Mouse (Mus musculus) heart, embryonic 10.5 days (tissue): ENCODE measurements at regions not wholly inside any gene's neighbourhood (a gene's known extent, or its start where the extent isn't known, plus 50 kb on each side); places are given as distances from the start of the nearest gene placed in this dataset.
"Not testable (repeated sequence)": the region's sequence is repeated elsewhere in the genome, so short reads cannot be mapped to it uniquely, and the experiment has no call there.

Experiments
- DNase-seq: peaks from one replicate; pipeline ENCODE4 v3.0.0-alpha.2; 2017; ENCODE audit warnings: low spot score
- H3K27ac ChIP-seq: fragments of 300-500 bp; sonication (generic); 2 replicates; pipeline ENCODE4 v1.5.1; 2016; ENCODE audit warnings: mild to moderate bottlenecking
- H3K27me3 ChIP-seq: fragments of 300-500 bp; sonication (generic); 2 replicates; pipeline ENCODE4 v1.6.1; 2016; ENCODE audit warnings: mild to moderate bottlenecking; ENCODE audit not compliant: poor library complexity, insufficient read depth, severe bottlenecking
- H3K36me3 ChIP-seq: fragments of 300-500 bp; sonication (generic); 2 replicates; pipeline ENCODE4 v1.6.1; 2016; ENCODE audit warnings: mild to moderate bottlenecking, moderate library complexity
- H3K4me1 ChIP-seq: fragments of 300-500 bp; sonication (generic); 2 replicates; pipeline ENCODE4 v1.6.1; 2016; ENCODE audit warnings: mild to moderate bottlenecking
- H3K4me3 ChIP-seq: fragments of 300-500 bp; sonication (generic); 2 replicates; pipeline ENCODE4 v1.5.1; 2016; ENCODE audit warnings: mild to moderate bottlenecking, moderate library complexity
- H3K9me3 ChIP-seq: fragments of 300-500 bp; sonication (generic); 2 replicates; pipeline ENCODE4 v1.6.1; 2016; ENCODE audit warnings: mild to moderate bottlenecking, moderate library complexity
- WGBS: fragments of 180-500 bp; shearing (Covaris S2); methylation state at CpG from one replicate; pipeline ENCODE4 v1.1.7; 2016; 5-methylcytosine and 5-hydroxymethylcytosine counted together

DNA sequence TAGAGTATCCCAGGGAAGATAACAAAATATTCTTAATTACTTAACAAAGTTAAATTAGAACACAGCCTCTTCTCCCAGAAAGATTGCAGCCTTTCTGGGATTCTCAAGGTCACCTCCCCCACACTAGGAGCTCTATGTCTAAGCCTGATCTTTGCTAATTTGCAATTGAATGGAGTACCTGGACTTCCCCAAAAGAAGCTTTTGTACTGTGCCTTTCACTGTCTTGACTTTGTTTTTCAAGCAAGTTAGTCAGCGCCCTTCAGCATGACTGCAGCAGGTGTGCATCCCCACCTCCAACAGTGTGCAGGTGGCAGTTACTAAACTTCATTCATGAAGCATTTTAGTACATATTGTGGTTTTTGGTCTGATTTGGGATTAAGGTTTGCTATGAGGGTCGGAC, 185.4 kb upstream of the Phyhipl start:
- DNase-seq, H3K9me3 ChIP-seq, H3K27ac ChIP-seq, H3K4me3 ChIP-seq, H3K27me3 ChIP-seq, H3K36me3 ChIP-seq, H3K4me1 ChIP-seq: not testable (repeated sequence)
- 85% methylated on average over 2 of the region's 2 CpGs for WGBS

- 85% methylated on average over 4 of the region's 4 CpGs for WGBS
These were observed 182.4 kb upstream of the Phyhipl start for GRCm38 (mm10) chr10:70838147-70838546.

GRCm38 (mm10) chr10:70837326-70837725, 181.6 kb upstream of the Phyhipl start:
- no peak overlapping the region for H3K27ac ChIP-seq
- no peak overlapping the region for H3K4me3 ChIP-seq
- H3K9me3 ChIP-seq: no peaks in the 10 kb centered on the region; the same call in 1 of the 2 replicates
- DNase-seq: no peak
- H3K4me1 ChIP-seq: no peaks in the 10 kb centered on the region
- no peaks in the 10 kb centered on the region for H3K36me3 ChIP-seq
- WGBS: 79% methylated on average over 6 of the region's 6 CpGs
- no peaks in the 10 kb centered on the region for H3K27me3 ChIP-seq

More at GRCm38 (mm10) chr10:70838147-70838546, 182.4 kb upstream of the Phyhipl start:
- Histone ChIP-seq H3K4me3 (no peak overlapping the region), H3K27ac (no peak overlapping the region), H3K36me3 (no peaks in the 10 kb centered on the region), H3K9me3 (no peaks in the 10 kb centered on the region; the same call in 1 of the 2 replicates), H3K27me3 (no peaks in the 10 kb centered on the region), H3K4me1 (no peaks in the 10 kb centered on the region)
- no peak for DNase-seq

DNA sequence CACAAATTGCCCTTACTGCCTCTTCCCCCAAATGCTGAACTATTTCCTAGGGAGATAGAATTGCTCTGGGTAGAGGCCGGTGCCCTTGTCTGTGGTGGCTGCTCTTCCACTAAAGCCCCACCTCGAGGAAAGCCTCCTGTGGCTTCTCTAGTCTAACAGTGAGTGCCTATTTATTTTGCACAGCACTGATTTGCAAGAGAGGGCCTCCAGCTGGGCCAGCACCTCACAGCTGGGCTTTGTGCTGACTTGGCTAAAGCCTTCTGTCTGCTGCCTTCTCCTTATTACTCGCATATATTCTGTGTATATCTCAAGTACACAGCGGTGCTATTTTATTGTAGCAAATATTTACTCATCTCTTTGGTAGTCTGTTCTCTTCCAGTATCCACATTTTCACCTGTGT, 176.9 kb upstream of the Phyhipl start:
- H3K36me3 ChIP-seq: no peaks in the 10 kb centered on the region
- no peak overlapping the region for H3K27ac ChIP-seq
- no peaks in the 10 kb centered on the region for H3K4me1 ChIP-seq
- H3K27me3 ChIP-seq: no peaks in the 10 kb centered on the region
- no peaks in the 10 kb centered on the region for H3K9me3 ChIP-seq
- WGBS: 57% methylated on average over 4 of the region's 4 CpGs
- DNase-seq: no peak
- H3K4me3 ChIP-seq: no peak overlapping the region

DNA sequence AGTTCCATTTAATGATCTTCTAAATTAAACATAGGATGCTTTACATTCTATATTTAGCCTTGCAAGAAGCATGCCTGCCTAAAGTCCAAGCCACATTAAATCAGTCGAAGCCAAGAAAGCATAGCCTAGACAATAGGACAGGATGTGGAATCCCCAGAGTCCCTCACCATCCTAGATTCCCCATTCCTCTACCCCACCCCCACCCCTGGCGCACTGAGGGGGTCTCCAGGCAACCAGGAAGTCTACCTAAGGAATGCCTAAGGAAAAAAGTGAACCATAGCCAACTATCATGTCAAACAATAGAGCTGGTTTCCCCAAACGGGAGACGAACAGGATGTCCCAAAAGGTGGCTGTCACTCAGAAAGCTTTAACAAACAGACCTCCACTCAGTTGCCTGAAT, 172.5 kb upstream of the Phyhipl start:
- H3K27me3 ChIP-seq: no peaks in the 10 kb centered on the region
- no peak overlapping the region for H3K4me3 ChIP-seq
- H3K9me3 ChIP-seq: no peaks in the 10 kb centered on the region
- 55% methylated on average over 4 of the region's 4 CpGs for WGBS
- DNase-seq: no peak
- H3K36me3 ChIP-seq: no peaks in the 10 kb centered on the region
- no peak overlapping the region for H3K27ac ChIP-seq
- no peaks in the 10 kb centered on the region for H3K4me1 ChIP-seq

DNA sequence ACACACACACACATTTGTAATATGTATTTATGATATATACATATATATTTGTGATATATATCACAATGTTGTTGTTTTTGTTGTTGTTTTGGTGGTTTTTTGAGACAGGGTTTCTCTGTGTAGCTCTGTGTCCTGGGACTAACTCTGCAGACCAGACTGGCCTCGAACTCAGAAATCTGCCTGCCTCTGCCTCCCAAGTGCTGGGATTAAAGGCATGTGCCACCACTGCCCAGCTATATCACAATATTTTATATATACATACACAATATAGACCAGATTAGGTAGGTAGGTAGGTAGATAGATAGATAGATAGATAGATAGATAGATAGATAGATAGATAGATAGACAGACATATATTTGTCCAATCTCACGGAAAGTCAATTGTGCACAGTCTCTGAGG, 171.8 kb upstream of the Phyhipl start:
- 87% methylated on average over 2 of the region's 2 CpGs for WGBS
- not testable (repeated sequence) for H3K36me3 ChIP-seq, H3K27ac ChIP-seq, H3K9me3 ChIP-seq, H3K4me1 ChIP-seq, DNase-seq, H3K4me3 ChIP-seq, H3K27me3 ChIP-seq

DNA sequence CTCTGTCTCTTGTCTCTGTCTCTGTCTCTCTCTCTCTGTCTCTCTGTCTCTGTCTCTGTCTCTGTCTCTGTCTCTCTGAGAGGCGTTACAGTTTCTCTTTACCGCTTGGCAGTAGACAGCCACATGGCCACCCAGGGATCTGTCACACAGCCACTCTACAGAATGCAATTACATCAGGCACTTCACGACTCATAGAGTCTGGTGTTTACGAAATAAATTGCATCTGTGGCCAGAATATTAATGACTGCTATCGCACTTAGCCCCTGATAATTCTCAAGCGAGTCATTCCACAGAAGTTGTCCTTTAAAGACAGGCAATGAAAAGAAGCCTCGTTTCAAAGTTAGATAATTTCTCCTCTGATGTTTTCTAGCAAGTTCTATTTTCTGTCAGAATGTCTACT, 170.9 kb upstream of the Phyhipl start:
- DNase-seq: no peak
- Histone ChIP-seq H3K27ac (no peak overlapping the region), H3K27me3 (no peaks in the 10 kb centered on the region), H3K4me3 (no peak overlapping the region), H3K36me3 (no peaks in the 10 kb centered on the region), H3K4me1 (no peaks in the 10 kb centered on the region), H3K9me3 (no peaks in the 10 kb centered on the region)
- 82% methylated on average over 7 of the region's 7 CpGs for WGBS

DNA sequence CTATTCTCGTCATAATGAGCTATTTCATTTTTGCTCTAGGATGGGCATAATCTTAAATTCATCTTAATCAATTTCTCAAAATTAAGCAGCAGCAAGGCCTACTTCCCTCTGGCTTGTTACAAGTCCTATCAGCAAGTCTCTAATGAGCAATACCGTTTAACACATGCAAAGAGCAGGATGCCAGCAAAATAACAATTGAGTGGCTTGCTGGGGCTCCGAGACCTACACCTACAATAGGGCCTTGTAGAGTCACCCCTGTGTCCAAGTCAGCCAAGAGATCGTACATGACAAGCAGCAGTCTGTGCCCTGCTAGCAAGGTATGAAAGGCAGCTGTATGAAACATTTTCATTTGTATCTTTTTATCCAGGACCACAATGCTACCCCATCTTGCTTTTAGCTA, 169.7 kb upstream of the Phyhipl start:
- Histone ChIP-seq H3K9me3 (no peaks in the 10 kb centered on the region), H3K27ac (no peak overlapping the region), H3K4me3 (no peak overlapping the region), H3K27me3 (no peaks in the 10 kb centered on the region), H3K4me1 (no peaks in the 10 kb centered on the region), H3K36me3 (no peaks in the 10 kb centered on the region)
- WGBS: 74% methylated on average over 4 of the region's 4 CpGs
- DNase-seq: no peak

DNA sequence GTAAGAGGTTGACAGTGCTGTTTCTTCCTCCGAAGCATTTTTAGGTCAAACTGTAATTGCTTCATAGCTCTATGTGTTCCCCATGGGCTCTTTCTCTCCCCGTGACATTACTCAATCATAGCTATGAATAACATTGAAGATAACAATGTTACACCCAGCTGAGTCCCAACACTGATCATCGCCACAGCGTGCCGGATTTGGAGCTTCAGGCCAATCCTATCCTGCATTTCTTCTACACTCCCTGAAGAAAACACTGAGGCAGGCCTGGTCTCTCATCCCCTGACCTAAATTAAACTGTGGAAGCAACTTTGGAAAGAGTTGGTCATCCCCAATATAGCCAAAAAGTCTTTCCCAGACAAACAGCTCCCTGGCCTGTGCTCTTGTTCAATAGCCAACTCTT, 168.7 kb upstream of the Phyhipl start:
- DNase-seq: no peak
- Histone ChIP-seq H3K4me3 (no peak overlapping the region), H3K9me3 (no peaks in the 10 kb centered on the region), H3K36me3 (no peaks in the 10 kb centered on the region), H3K27ac (no peak overlapping the region), H3K27me3 (no peaks in the 10 kb centered on the region), H3K4me1 (no peaks in the 10 kb centered on the region)
- 83% methylated on average over 5 of the region's 5 CpGs for WGBS

DNA sequence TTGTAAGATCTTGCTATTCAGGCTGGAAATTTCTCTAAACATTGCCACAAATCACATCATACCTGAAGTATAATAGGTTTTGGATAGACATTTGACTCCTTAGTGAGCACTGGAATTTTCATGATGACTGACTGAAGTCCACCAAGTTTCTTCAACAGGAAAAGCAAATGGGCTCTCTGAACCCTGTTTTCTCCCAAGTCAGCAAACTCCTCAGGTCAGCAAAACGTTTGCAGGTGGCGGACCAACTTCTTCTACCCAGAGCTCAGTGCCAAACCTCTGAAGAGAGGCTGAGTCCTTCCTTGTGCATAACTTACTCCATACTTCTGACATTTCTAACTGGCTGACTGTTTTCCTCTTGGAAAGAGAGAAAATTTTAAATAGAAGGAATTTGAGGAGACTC, 164.2 kb upstream of the Phyhipl start:
- Histone ChIP-seq H3K27me3 (no peaks in the 10 kb centered on the region), H3K9me3 (no peaks in the 10 kb centered on the region), H3K36me3 (no peaks in the 10 kb centered on the region), H3K4me3 (no peak overlapping the region), H3K27ac (no peak overlapping the region), H3K4me1 (no peaks in the 10 kb centered on the region)
- 77% methylated on average over 2 of the region's 2 CpGs for WGBS
- DNase-seq: no peak

GRCm38 (mm10) chr10:70814354-70815131, 158.8 kb upstream of the Phyhipl start:
- Histone ChIP-seq H3K4me1 (no peaks in the 10 kb centered on the region), H3K27me3 (no peaks in the 10 kb centered on the region), H3K4me3 (no peak overlapping the region), H3K36me3 (no peaks in the 10 kb centered on the region), H3K27ac (no peak overlapping the region), H3K9me3 (no peaks in the 10 kb centered on the region)
- WGBS: 66% methylated on average over 15 of the region's 15 CpGs
- no peak for DNase-seq

DNA sequence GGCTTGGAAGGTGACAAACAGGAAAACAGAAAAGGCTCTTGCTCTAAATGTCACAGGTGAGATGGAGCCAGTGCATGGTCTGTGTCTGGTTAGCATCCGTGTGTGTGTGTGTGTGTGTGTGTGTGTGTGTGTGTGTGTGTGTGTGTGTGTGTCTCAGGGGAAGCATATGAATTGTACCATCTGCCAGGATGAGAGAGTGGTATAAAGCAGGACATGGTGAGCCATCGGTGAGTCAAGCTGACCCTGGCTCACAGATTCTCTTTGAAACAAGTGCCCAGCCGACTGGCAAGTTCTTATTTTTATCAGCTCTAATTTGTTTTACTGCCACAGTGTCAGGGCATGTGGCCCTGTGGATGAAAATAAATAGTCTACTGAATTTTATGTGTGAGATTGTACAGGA, 153.6 kb upstream of the Phyhipl start:
- Histone ChIP-seq H3K4me3 (no peak overlapping the region), H3K27me3 (no peaks in the 10 kb centered on the region), H3K36me3 (no peaks in the 10 kb centered on the region), H3K9me3 (no peaks in the 10 kb centered on the region), H3K4me1 (no peaks in the 10 kb centered on the region), H3K27ac (no peak overlapping the region)
- no peak for DNase-seq
- 69% methylated on average over 3 of the region's 3 CpGs for WGBS

DNA sequence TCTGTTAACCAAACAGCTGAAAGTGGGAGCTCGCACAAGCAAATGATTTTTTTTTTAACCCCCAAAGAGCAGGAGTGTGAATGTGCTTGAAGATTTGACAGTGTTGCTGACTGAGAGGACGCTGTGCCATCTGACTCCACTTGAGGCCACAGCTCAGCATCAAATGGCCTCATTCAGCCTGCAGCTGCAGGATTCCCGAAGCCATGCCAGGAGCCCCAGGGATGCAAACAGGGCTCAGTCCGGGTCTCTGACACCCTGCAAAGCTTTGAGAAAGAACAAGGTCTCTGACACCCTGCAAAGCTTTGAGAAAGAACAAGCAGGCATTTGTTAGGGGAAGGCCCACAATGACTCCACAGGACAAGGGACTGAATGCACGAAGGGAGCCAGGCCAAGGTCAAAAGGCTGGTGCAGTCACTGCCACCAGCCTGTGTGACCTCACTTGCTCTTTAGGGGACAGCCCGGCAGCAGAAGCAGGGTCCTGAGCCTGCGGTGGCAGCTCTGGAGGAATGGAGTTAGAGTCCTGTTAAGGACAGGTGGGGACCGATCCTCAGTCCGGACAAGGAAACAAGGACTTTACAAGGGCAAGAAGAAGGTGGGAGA, 151.1 kb upstream of the Phyhipl start:
- no peaks in the 10 kb centered on the region for H3K9me3 ChIP-seq
- H3K27me3 ChIP-seq: no peaks in the 10 kb centered on the region
- no peak for DNase-seq
- no peak overlapping the region for H3K4me3 ChIP-seq
- no peak overlapping the region for H3K27ac ChIP-seq
- no peaks in the 10 kb centered on the region for H3K4me1 ChIP-seq
- H3K36me3 ChIP-seq: no peaks in the 10 kb centered on the region
- 56% methylated on average over 9 of the region's 9 CpGs for WGBS
